Mouse (Mus musculus): Measurements from ENCODE around the gene Tnfrsf13c.

Tnfrsf13c gene

GRCm38 (mm10) chr15:82207504-82208219 lies 16.5 kb downstream of the Tnfrsf13c start:
- no peak for DNase-seq (ENCODE audit: low spot score)

GRCm38 (mm10) chr15:82207105-82207459 lies 17.1 kb downstream of the Tnfrsf13c start:
- no peak for DNase-seq (ENCODE audit: low spot score)

GRCm38 (mm10) chr15:82206365-82207104 lies 17.6 kb downstream of the Tnfrsf13c start:
- DNase-seq (ENCODE audit: low spot score): peak; percentile 23

- DNase-seq (ENCODE audit: low spot score): no peak
Observed at GRCm38 (mm10) chr15:82204680-82205371, 19.3 kb downstream of the Tnfrsf13c start.

- no peak for DNase-seq (ENCODE audit: low spot score)
Observed at GRCm38 (mm10) chr15:82203611-82204351, 20.4 kb downstream of the Tnfrsf13c start.

GRCm38 (mm10) chr15:82203090-82203489 lies 21.1 kb downstream of the Tnfrsf13c start:
- DNase-seq (ENCODE audit: low spot score): no peak

- DNase-seq (ENCODE audit: low spot score): no peak
Observed at GRCm38 (mm10) chr15:82202086-82202485, 22.1 kb downstream of the Tnfrsf13c start.

- DNase-seq (ENCODE audit: low spot score): no peak
Observed at GRCm38 (mm10) chr15:82199546-82199945, 24.6 kb downstream of the Tnfrsf13c start.

GRCm38 (mm10) chr15:82198342-82198741 lies 25.8 kb downstream of the Tnfrsf13c start:
- no peak for DNase-seq (ENCODE audit: low spot score)

GRCm38 (mm10) chr15:82197937-82198336 lies 26.2 kb downstream of the Tnfrsf13c start:
- DNase-seq (ENCODE audit: low spot score): no peak

GRCm38 (mm10) chr15:82197246-82197750 lies 26.9 kb downstream of the Tnfrsf13c start:
- DNase-seq (ENCODE audit: low spot score): no peak

GRCm38 (mm10) chr15:82196300-82196699 lies 27.9 kb downstream of the Tnfrsf13c start:
- DNase-seq (ENCODE audit: low spot score): no peak

GRCm38 (mm10) chr15:82192617-82193016 lies 31.6 kb downstream of the Tnfrsf13c start:
- DNase-seq (ENCODE audit: low spot score): no peak

- peak; percentile 26 for DNase-seq (ENCODE audit: low spot score)
Observed at GRCm38 (mm10) chr15:82188481-82189240, 35.5 kb downstream of the Tnfrsf13c start.

- no peak for DNase-seq (ENCODE audit: low spot score)
Observed at GRCm38 (mm10) chr15:82187924-82188323, 36.2 kb downstream of the Tnfrsf13c start.

GRCm38 (mm10) chr15:82187401-82187800 lies 36.8 kb downstream of the Tnfrsf13c start:
- DNase-seq (ENCODE audit: low spot score): no peak

- peak; percentile 28 for DNase-seq (ENCODE audit: low spot score)
Observed at GRCm38 (mm10) chr15:82186931-82187330, 37.2 kb downstream of the Tnfrsf13c start.

- no peak for DNase-seq (ENCODE audit: low spot score)
Observed at GRCm38 (mm10) chr15:82186131-82186530, 38.0 kb downstream of the Tnfrsf13c start.

GRCm38 (mm10) chr15:82185062-82185783 lies 38.9 kb downstream of the Tnfrsf13c start:
- no peak for DNase-seq (ENCODE audit: low spot score)

GRCm38 (mm10) chr15:82184656-82185055 lies 39.5 kb downstream of the Tnfrsf13c start:
- DNase-seq (ENCODE audit: low spot score): no peak
